Mouse (Mus musculus) retina, adult 2 months (tissue): ENCODE data around the gene Tma7.
A peak's percentile ranks its signal among the peaks of the same experiment; 100 is the strongest.

ENCODE experiments used
- DNase-seq: peaks from one replicate; pipeline ENCODE4 v3.0.0-alpha.2; 2012; ENCODE audit warnings: low read depth, low spot score

Gene Tma7

GRCm38 (mm10) chr9:109102541-109102940 lies 20.2 kb upstream of the Tma7 start:
- no peak for DNase-seq

- no peak for DNase-seq
Measured at GRCm38 (mm10) chr9:109101933-109102445, 19.6 kb upstream of the Tma7 start.

GRCm38 (mm10) chr9:109100307-109100928 lies 18.0 kb upstream of the Tma7 start:
- no peak for DNase-seq

- DNase-seq, result no peak
Measured at GRCm38 (mm10) chr9:109098969-109099368, 16.6 kb upstream of the Tma7 start.

GRCm38 (mm10) chr9:109098366-109098765 lies 16.0 kb upstream of the Tma7 start:
- DNase-seq, result no peak

- no peak for DNase-seq
Measured at GRCm38 (mm10) chr9:109097831-109098230, 15.4 kb upstream of the Tma7 start.

GRCm38 (mm10) chr9:109097291-109097690 lies 14.9 kb upstream of the Tma7 start:
- DNase-seq, result no peak

GRCm38 (mm10) chr9:109096856-109097255 lies 14.5 kb upstream of the Tma7 start:
- no peak for DNase-seq

- DNase-seq, result no peak
Measured at GRCm38 (mm10) chr9:109096251-109096661, 13.9 kb upstream of the Tma7 start.

- DNase-seq, result no peak
Measured at GRCm38 (mm10) chr9:109095137-109095982, 13.0 kb upstream of the Tma7 start, which contains the start of gene Plxnb1. Plxnb1 (plus strand) TSS chr9:109095389.

- no peak for DNase-seq
Measured at GRCm38 (mm10) chr9:109094553-109095136, 12.3 kb upstream of the Tma7 start.

- no peak for DNase-seq
Measured at GRCm38 (mm10) chr9:109093786-109094552, 11.6 kb upstream of the Tma7 start.

GRCm38 (mm10) chr9:109092799-109093198 lies 10.4 kb upstream of the Tma7 start:
- no peak for DNase-seq

GRCm38 (mm10) chr9:109091802-109092201 lies 9.4 kb upstream of the Tma7 start:
- DNase-seq, result no peak

GRCm38 (mm10) chr9:109090446-109090845 lies 8.1 kb upstream of the Tma7 start:
- DNase-seq, result no peak

- no peak for DNase-seq
Measured at GRCm38 (mm10) chr9:109087987-109088386, 5.6 kb upstream of the Tma7 start.

- DNase-seq, result no peak
Measured at GRCm38 (mm10) chr9:109084922-109085321, 2.5 kb upstream of the Tma7 start.

GRCm38 (mm10) chr9:109081749-109082123 lies 651 bp downstream of the Tma7 start:
- DNase-seq, result no peak

GRCm38 (mm10) chr9:109080516-109080915 lies 1.9 kb downstream of the Tma7 start:
- peak; percentile 83 for DNase-seq

GRCm38 (mm10) chr9:109073661-109074573 lies 8.5 kb downstream of the Tma7 start, which contains the start of gene Atrip:
Atrip (minus strand) TSS chr9:109074124.
- DNase-seq, result peak; percentile 77
